Mouse (Mus musculus) intestine, embryonic 14.5 days (tissue): ENCODE measurements around the gene Dcaf8. TPM values are rescaled to one million over a fixed set of nuclear protein-coding genes. Genes with fewer than 3 reads are reported as not detected.

Source experiments
- ATAC-seq: fragments of 200-750 bp; cut with Nextera tagmentation; replicated peaks from 2 replicates; pipeline ENCODE4 v1.8.0; 2017; ENCODE audit warnings: low read depth, moderate number of reproducible peaks, moderate TSS enrichment, moderate library complexity; ENCODE audit not compliant: low FRiP score, low TSS enrichment
- DNase-seq: peaks from one replicate; pipeline ENCODE4 v3.0.0-alpha.2; 2018; ENCODE audit warnings: low spot score
- H3K27ac ChIP-seq: fragments of 300-500 bp; sonication (generic); 2 replicates; pipeline ENCODE4 v1.5.1; 2014; ENCODE audit warnings: low read depth, mild to moderate bottlenecking, control low read depth
- H3K27me3 ChIP-seq: fragments of 300-500 bp; sonication (generic); replicated peaks from 2 replicates; pipeline ENCODE4 v1.6.1; 2014; ENCODE audit warnings: low read length, control low read depth; ENCODE audit not compliant: control insufficient read depth, insufficient read depth
- H3K36me3 ChIP-seq: fragments of 300-500 bp; sonication (generic); 2 replicates; pipeline ENCODE4 v1.6.1; 2014; ENCODE audit warnings: low read length, control low read depth; ENCODE audit not compliant: control insufficient read depth, insufficient read depth
- H3K4me1 ChIP-seq: fragments of 300-500 bp; sonication (generic); replicated peaks from 2 replicates; pipeline ENCODE4 v1.6.1; 2014; ENCODE audit warnings: low read length, control low read depth, mixed read lengths; ENCODE audit not compliant: control insufficient read depth, insufficient read depth
- H3K4me2 ChIP-seq: fragments of 300-500 bp; sonication (generic); 2 replicates; pipeline ENCODE4 v1.6.1; 2014; ENCODE audit warnings: low read length
- H3K4me3 ChIP-seq: fragments of 300-500 bp; sonication (generic); 2 replicates; pipeline ENCODE4 v1.5.1; 2014; ENCODE audit warnings: low read depth, low read length, control low read depth, mixed read lengths
- H3K9ac ChIP-seq: fragments of 300-500 bp; sonication (generic); 2 replicates; pipeline ENCODE4 v1.6.1; 2014; ENCODE audit warnings: mild to moderate bottlenecking, low read length
- H3K9me3 ChIP-seq: fragments of 300-500 bp; sonication (generic); 2 replicates; pipeline ENCODE4 v1.6.1; 2016; ENCODE audit warnings: low read length, control low read depth; ENCODE audit not compliant: control insufficient read depth
- WGBS: fragments of 180-500 bp; shearing (Covaris S2); extraction: QIAGEN DNeasy Blood & Tissue Kit; methylation state at CpG from one replicate; pipeline ENCODE4 v1.1.7; 2014; 5-methylcytosine and 5-hydroxymethylcytosine counted together
- polyA plus RNA-seq: library from polyadenylated mRNA; unstranded; fragments of >200 nt; fragmentation: Nextera tagmentation; extraction: Ambion mirVana; gene quantifications from 2 replicates; pipeline ENCODE4 v1.2.1, GENCODE M21; 2014

The Dcaf8 gene
- polyA plus RNA-seq, 1 experiment from 2014 or later, result 102 TPM

DNA sequence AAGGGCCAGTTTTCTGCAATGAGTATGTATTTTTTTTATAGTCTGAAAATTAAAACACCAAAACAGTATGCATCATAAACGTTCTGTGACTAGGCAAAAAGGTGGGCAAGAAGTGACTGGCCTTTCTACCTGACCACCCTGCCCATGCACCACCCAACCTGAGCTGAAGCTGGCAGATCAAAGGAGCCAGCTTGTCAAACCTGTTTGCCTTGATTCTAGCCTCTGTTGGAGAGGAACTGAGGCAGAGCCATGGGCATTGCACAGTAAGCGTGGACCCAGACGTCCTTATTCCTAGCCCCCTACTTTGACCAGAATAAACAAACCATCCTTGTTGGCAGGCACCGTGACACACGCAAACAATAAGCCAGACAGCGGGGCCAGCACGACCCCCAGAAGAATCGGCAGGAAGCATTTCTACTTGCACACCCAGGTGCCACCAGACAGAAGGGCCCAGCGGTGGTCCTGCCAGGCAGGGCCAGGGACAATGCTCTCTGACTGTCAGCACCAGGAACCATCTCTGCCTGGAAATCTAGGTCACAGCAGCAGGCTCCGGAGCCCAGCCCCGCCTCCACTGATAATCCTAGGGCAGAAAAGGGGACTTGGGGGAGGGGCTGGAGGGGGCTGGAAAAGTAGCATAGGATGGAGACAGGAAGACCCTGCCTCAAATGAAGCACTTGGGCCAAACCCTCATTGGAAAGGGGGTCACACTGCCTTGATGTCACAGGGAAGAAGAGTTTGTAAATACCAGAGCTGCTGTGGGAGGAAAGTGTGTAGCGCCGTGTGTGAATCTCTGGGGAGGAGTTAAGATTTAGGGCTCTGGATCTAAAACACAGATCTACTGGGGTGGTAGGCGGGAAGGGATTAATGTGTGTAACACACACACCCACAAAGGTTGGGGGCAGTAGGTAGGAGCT lies 54.3 kb downstream of the Dcaf8 start:
- no peak for ATAC-seq
- Histone ChIP-seq H3K9me3 (no peaks in the 10 kb centered on the region), H3K9ac (no peak overlapping the region), H3K4me3 (no peak overlapping the region), H3K27ac (0 out of 2 replicates have a peak overlapping the region, but pooled peaks have one; percentile 1), H3K27me3 (no peaks in the 10 kb centered on the region), H3K36me3 (peaks cover 46% of the 10 kb centered on the region), H3K4me2 (0 out of 2 replicates have a peak overlapping the region, but pooled peaks have one; percentile 13), H3K4me1 (peaks cover 54% of the 10 kb centered on the region)
- no peak for DNase-seq
- WGBS, result 19% methylated on average over 14 of the region's 14 CpGs

DNA sequence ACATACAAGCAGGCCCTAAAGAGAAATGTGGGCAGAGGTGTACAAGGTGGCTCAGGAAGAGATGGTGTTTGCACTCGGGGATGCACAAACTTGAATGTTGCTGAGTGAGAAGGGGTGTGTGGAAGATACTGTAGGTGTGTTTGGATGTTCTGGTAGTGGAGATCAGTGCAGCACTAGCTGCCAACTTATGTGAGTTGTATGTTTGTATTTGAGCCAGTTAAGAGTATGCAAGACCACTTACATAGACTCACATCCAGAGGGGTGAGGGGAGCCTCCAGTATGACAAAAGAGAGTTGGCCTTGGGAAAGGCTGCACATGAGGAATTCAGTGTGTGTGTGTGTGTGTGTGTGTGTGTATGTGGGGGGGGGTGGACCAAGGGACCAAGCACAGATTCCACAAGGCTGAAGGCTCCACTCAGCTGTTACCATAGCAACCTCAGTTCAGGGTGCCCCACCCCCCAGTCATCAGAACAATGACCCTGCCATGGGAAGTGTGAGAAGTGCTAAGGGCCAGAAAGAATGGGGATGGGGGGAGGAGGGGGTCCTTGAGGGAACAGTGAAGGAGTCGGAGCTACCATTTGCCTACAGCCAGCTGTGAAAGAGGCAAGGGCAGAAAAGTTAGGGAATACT lies 55.1 kb downstream of the Dcaf8 start:
- Histone ChIP-seq H3K4me2 (no peak overlapping the region), H3K9ac (no peak overlapping the region), H3K27ac (peak overlapping the region; percentile 14), H3K36me3 (peaks cover 38% of the 10 kb centered on the region), H3K4me3 (no peak overlapping the region), H3K4me1 (peaks cover 58% of the 10 kb centered on the region), H3K27me3 (no peaks in the 10 kb centered on the region), H3K9me3 (no peaks in the 10 kb centered on the region)
- DNase-seq (no peak), ATAC-seq (no peak)
- 22% methylated on average over 2 of the region's 2 CpGs for WGBS

DNA sequence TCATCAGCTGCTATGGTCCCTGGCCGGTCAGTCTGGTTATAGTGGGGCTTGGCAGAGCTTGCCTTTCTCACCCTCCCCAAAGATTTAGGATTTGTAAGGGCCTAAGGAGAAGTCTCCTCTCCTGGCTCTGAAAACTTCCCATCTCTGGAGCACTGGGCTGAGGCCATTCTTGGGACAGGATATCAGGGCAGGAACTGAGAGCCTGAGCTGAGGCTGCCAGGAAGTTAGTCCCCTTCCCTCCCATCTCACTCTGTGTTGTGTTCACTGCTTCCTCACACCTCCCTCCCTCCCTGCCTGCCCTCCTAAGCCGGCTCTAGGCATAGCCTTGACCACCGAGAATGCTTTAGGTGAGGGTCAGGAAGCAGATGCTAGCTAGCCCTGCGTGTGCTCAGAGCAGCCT lies 55.7 kb downstream of the Dcaf8 start:
- no peak for DNase-seq
- 10% methylated on average over 4 of the region's 4 CpGs for WGBS
- no peak overlapping the region for H3K4me2 ChIP-seq

DNA sequence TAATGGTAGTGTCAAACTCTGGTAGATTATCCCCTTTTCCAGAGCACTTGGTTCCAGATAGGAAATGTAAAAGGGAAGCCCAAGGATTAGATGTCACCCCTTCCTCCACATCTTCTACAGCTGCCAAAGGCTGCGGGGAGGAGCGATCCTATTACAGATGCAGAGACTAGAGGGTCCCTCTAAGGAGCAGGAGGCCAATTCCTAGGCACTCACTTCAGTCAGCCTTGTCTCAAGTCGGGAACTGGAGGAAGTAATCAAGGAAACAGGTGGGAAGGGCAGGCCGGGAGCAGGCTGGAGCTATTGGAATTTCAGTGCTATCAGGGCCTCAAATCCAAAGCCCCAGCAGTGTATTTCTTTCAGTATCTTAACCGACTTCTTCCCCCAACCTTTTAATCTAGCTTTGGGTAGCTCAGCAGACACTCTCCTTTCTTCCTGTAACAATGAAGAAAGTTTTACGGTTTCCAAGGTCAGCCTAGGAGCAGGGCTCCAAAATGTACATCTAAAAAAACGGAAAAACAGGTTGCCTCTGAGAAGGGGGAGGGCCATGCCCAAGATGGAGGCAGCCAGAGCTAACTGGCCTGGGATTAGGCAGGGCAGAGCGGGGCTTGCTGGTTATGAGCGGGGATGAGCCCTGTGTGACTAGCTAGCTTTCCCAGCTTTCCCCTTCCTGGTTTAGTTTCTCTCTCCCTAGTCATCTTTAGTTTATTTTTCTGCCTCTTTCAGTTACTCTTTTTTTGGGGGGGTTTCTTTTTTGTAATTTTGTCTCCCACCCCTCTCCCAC lies 56.3 kb downstream of the Dcaf8 start:
- no peak for ATAC-seq
- H3K27me3 ChIP-seq, result no peaks in the 10 kb centered on the region
- H3K9me3 ChIP-seq, result no peaks in the 10 kb centered on the region
- peaks cover 58% of the 10 kb centered on the region for H3K4me1 ChIP-seq
- H3K27ac ChIP-seq, result peak overlapping the region; percentile 14; the same call in 1 of the 2 replicates
- H3K4me3 ChIP-seq, result no peak overlapping the region
- peaks cover 27% of the 10 kb centered on the region for H3K36me3 ChIP-seq
- no peak overlapping the region for H3K9ac ChIP-seq
- H3K4me2 ChIP-seq, result peak overlapping the region; percentile 67; the same call in 1 of the 2 replicates
- DNase-seq, result no peak
- 33% methylated on average over 9 of the region's 9 CpGs for WGBS

More for the DNA sequence above, 55.7 kb downstream of the Dcaf8 start:
- no peaks in the 10 kb centered on the region for H3K27me3 ChIP-seq
- H3K4me3 ChIP-seq, result no peak overlapping the region
- peaks cover 58% of the 10 kb centered on the region for H3K4me1 ChIP-seq
- no peak overlapping the region for H3K9ac ChIP-seq
- peaks cover 33% of the 10 kb centered on the region for H3K36me3 ChIP-seq
- no peak for ATAC-seq
- H3K9me3 ChIP-seq, result no peaks in the 10 kb centered on the region
- H3K27ac ChIP-seq, result peak overlapping the region; percentile 14

- H3K36me3 ChIP-seq, result peaks cover 19% of the 10 kb centered on the region
- H3K4me1 ChIP-seq, result peaks cover 58% of the 10 kb centered on the region
- peak overlapping the region; percentile 79 for H3K9ac ChIP-seq
- whole genome bisulfite sequencing, result 68% methylated on average over 15 of the region's 15 CpGs
- ATAC-seq (no peak), DNase-seq (no peak)
- peak overlapping the region; percentile 67 for H3K4me2 ChIP-seq
- H3K4me3 ChIP-seq, result peak overlapping the region; percentile 73
- no peaks in the 10 kb centered on the region for H3K27me3 ChIP-seq
- peak overlapping the region; percentile 14; the same call in 1 of the 2 replicates for H3K27ac ChIP-seq
- H3K9me3 ChIP-seq, result no peaks in the 10 kb centered on the region
Measured at GRCm38 (mm10) chr1:172204814-172205740, 57.2 kb downstream of the Dcaf8 start.

DNA sequence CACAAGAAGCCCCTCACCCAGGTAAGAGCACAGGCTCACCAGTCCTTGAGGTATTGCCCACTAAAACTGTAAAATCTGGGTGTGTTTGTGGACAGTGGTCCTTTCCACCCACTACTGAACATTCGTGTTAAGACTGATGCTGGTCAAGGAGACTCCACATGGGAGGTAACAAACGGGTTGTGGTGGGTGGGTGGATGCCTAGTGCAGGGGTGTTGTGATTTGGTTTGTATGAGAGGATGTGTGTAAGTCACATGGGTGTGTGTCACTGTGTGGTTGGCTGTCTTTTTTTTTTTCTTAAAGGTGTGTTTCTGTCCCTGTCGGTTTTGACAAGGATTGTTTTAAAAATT lies 57.8 kb downstream of the Dcaf8 start:
- 20% methylated on average over 3 of the region's 3 CpGs for WGBS
- Histone ChIP-seq H3K4me1 (peaks cover 58% of the 10 kb centered on the region), H3K27me3 (no peaks in the 10 kb centered on the region), H3K27ac (0 out of 2 replicates have a peak overlapping the region, but pooled peaks have one; percentile 75), H3K4me2 (peak overlapping the region; percentile 67), H3K9me3 (no peaks in the 10 kb centered on the region), H3K36me3 (peaks cover 12% of the 10 kb centered on the region; the same call in 1 of the 2 replicates), H3K9ac (peak overlapping the region; percentile 79), H3K4me3 (peak overlapping the region; percentile 73)
- no peak for ATAC-seq
- no peak for DNase-seq

- peak; percentile 85 for DNase-seq
- H3K4me3 ChIP-seq, result peak within 1 kb of the TSS; percentile 73
- WGBS, result under 1% methylated on average over 37 of the region's 40 CpGs
- peak within 1 kb of the TSS; percentile 75 for H3K27ac ChIP-seq
- peaks cover 55% of the 10 kb centered on the region for H3K4me1 ChIP-seq
- peak within 1 kb of the TSS; percentile 67 for H3K4me2 ChIP-seq
- peaks cover 7% of the 10 kb centered on the region; the same call in 1 of the 2 replicates for H3K36me3 ChIP-seq
- H3K9me3 ChIP-seq, result no peaks in the 10 kb centered on the region
- no peaks in the 10 kb centered on the region for H3K27me3 ChIP-seq
- ATAC-seq, result peak; percentile 73
- peak within 1 kb of the TSS; percentile 79 for H3K9ac ChIP-seq
Measured at GRCm38 (mm10) chr1:172206141-172206917, 58.4 kb downstream of the Dcaf8 start, which contains the start of gene Pea15a. TSS of gene Pea15a (minus strand) at chr1:172206804.
